Mouse (Mus musculus): Measurements from ENCODE around the gene BC004004. TPM values are rescaled to one million over a fixed set of nuclear protein-coding genes. Genes with fewer than 3 reads are reported as not detected.

BC004004 gene
- total and polyA plus RNA-seq, 3 experiments: 81.8 to 86.3 TPM; not detected in 1

DNA sequence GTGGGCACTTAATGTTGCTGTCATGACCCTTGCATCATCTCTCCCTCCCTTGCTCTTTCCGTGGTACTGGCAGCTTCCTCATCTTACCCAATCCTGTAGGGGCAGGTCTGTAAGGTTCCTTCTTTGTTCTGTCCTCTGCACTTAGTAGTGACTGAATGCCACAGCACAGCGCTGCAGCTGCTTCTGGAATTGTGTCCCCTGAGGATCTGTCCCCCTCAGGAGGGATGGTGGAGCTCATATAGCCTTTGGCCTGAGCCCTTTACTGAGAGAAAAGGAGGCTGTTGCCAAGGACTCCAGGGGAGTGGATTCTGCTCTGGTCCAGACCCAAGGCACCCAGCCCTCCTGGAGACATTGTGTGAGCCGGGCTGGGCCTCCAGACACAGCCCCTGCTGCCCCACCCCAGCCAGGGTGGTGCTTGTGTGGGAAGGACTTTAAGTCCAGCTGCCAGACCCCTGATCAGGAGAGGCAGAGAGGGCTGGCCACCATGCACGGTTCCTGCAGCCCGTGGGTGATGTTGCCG, 50.2 kb downstream of the BC004004 start:
- Histone ChIP-seq H3K4me3 (ENCODE audit: control insufficient read depth in 1 of 2, insufficient read depth in 1 of 2, low read depth in 2 of 2, low read length in 2 of 2) (no peak overlapping the region; a peak in 1 of 4 replicates), H3K9ac (ENCODE audit: control insufficient read depth, low read depth, low read length, poor library complexity, severe bottlenecking) (peak overlapping the region; percentile 20; the same call in 1 of the 2 replicates), H3K4me1 (ENCODE audit: control insufficient read depth in 1 of 2, insufficient read depth in 2 of 2, low read length in 2 of 2) (peaks cover 7 to 32% of the 10 kb centered on the region in 2 experiments; a peak in 3 of 4 replicates), H3K79me2 (ENCODE audit: control insufficient read depth, insufficient read depth, low read length, poor library complexity) (no peaks in the 10 kb centered on the region), H3K36me3 (ENCODE audit: control insufficient read depth in 1 of 2, insufficient read depth in 2 of 2, low read length in 2 of 2) (peaks cover 0 to 23% of the 10 kb centered on the region in 2 experiments; a peak in 2 of 4 replicates), H3K27me3 (ENCODE audit: control insufficient read depth in 1 of 2, insufficient read depth in 2 of 2, low read length in 2 of 2) (no peaks in the 10 kb centered on the region), H3K27ac (ENCODE audit: control insufficient read depth, low read depth, low read length) (peak overlapping the region; percentile 5; the same call in 1 of the 2 replicates), H3K9me3 (replicated peaks; ENCODE audit: insufficient read depth, low read length) (no peaks in the 10 kb centered on the region)
- TF ChIP-seq ZMIZ1 (IDR thresholded peaks at IDR 0.05; ENCODE audit: low read depth, low read length) (no peak), TAL1 (IDR thresholded peaks at IDR 0.05; ENCODE audit: low read length) (no peak), ELF1 (IDR thresholded peaks at IDR 0.05; ENCODE audit: low read depth, low read length) (peak; percentile 19; the same call in 1 of the 2 replicates), CTCF (IDR thresholded peaks at IDR 0.05 in 2 of 3, conservative IDR thresholded peaks at IDR 0.05 in 1 of 3; ENCODE audit: control insufficient read depth in 1 of 3, insufficient read depth in 1 of 3, low read depth in 2 of 3, low read length in 3 of 3, poor library complexity in 1 of 3, severe bottlenecking in 1 of 3) (no peak), USF1 (IDR thresholded peaks at IDR 0.05; ENCODE audit: low read depth, low read length) (no peak), SMC3 (IDR thresholded peaks at IDR 0.05; ENCODE audit: low read depth, low read length) (no peak), POLR2AphosphoS5 (IDR thresholded peaks at IDR 0.05; ENCODE audit: borderline replicate concordance, low read depth, low read length) (no peak), GATA1 (IDR thresholded peaks at IDR 0.05; ENCODE audit: low read depth, low read length) (no peak)
- DNase-seq (ENCODE audit: low read depth, low spot score): peak; percentile 67

- peaks cover 9 to 36% of the 10 kb centered on the region in 2 experiments; a peak in 3 of 4 replicates for H3K4me1 ChIP-seq (ENCODE audit: control insufficient read depth in 1 of 2, insufficient read depth in 2 of 2, low read length in 2 of 2)
- DNase-seq (ENCODE audit: low read depth, low spot score): no peak
- no peaks in the 10 kb centered on the region for H3K9me3 ChIP-seq (replicated peaks; ENCODE audit: insufficient read depth, low read length)
- no peak overlapping the region; a peak in 1 of 4 replicates for H3K4me3 ChIP-seq (ENCODE audit: control insufficient read depth in 1 of 2, insufficient read depth in 1 of 2, low read depth in 2 of 2, low read length in 2 of 2)
- H3K27me3 ChIP-seq (ENCODE audit: control insufficient read depth in 1 of 2, insufficient read depth in 2 of 2, low read length in 2 of 2): no peaks in the 10 kb centered on the region
- H3K79me2 ChIP-seq (ENCODE audit: control insufficient read depth, insufficient read depth, low read length, poor library complexity): no peaks in the 10 kb centered on the region
- TF ChIP-seq MXI1 (IDR thresholded peaks at IDR 0.05; ENCODE audit: low read depth, low read length) (no peak), ZKSCAN1 (IDR thresholded peaks at IDR 0.05; ENCODE audit: low read depth, low read length) (no peak), HCFC1 (IDR thresholded peaks at IDR 0.05; ENCODE audit: low read depth, low read length) (no peak), NELFE (IDR thresholded peaks at IDR 0.05; ENCODE audit: low read depth, low read length) (no peak), NRF1 (IDR thresholded peaks at IDR 0.05; ENCODE audit: insufficient read depth, low read depth, low read length, poor library complexity, severe bottlenecking) (no peak), CHD1 (IDR thresholded peaks at IDR 0.05; ENCODE audit: low read depth, low read length) (no peak), USF1 (IDR thresholded peaks at IDR 0.05; ENCODE audit: low read depth, low read length) (no peak), GATA1 (IDR thresholded peaks at IDR 0.05; ENCODE audit: low read depth, low read length) (no peak), SMC3 (IDR thresholded peaks at IDR 0.05; ENCODE audit: low read depth, low read length) (no peak), BHLHE40 (IDR thresholded peaks at IDR 0.05; ENCODE audit: borderline replicate concordance, low read depth, low read length) (no peak), MYC (IDR thresholded peaks at IDR 0.05; ENCODE audit: low read depth, low read length) (no peak), MYB (IDR thresholded peaks at IDR 0.05; ENCODE audit: low read depth, low read length) (no peak), TAL1 (IDR thresholded peaks at IDR 0.05; ENCODE audit: low read length) (no peak), MAZ (IDR thresholded peaks at IDR 0.05; ENCODE audit: low read depth, low read length) (no peak), ZMIZ1 (IDR thresholded peaks at IDR 0.05; ENCODE audit: low read depth, low read length) (no peak), EP300 (IDR thresholded peaks at IDR 0.05; ENCODE audit: low read depth in 1 of 2, low read length in 2 of 2) (no peak), ZNF384 (IDR thresholded peaks at IDR 0.05; ENCODE audit: low read depth, low read length) (no peak)
- peaks cover 0 to 27% of the 10 kb centered on the region in 2 experiments; a peak in 2 of 4 replicates for H3K36me3 ChIP-seq (ENCODE audit: control insufficient read depth in 1 of 2, insufficient read depth in 2 of 2, low read length in 2 of 2)
- H3K27ac ChIP-seq (ENCODE audit: control insufficient read depth, low read depth, low read length): peak overlapping the region; percentile 25
- peak overlapping the region; percentile 15 for H3K9ac ChIP-seq (ENCODE audit: control insufficient read depth, low read depth, low read length, poor library complexity, severe bottlenecking)
These were observed 50.9 kb downstream of the BC004004 start for GRCm38 (mm10) chr17:29319476-29319875.

All from MEL (cell line).